Mouse (Mus musculus) MEL (cell line): ENCODE data around the gene Numa1.

Experiments
- CTCF ChIP-seq, 3 experiments: IDR thresholded peaks in 2 of 3; conservative IDR thresholded peaks in 1 of 3; 2 replicates each; pipeline ENCODE4 v1.5.1; 2011 to 2012; ENCODE audit warnings: low read length in 3 of 3, low read depth in 2 of 3, mild to moderate bottlenecking in 2 of 3, improper control_type of control experiment in 1 of 3, inconsistent platforms in 1 of 3, mixed read lengths in 1 of 3, moderate library complexity in 1 of 3; ENCODE audit not compliant: control insufficient read depth in 1 of 3, insufficient read depth in 1 of 3, poor library complexity in 1 of 3, severe bottlenecking in 1 of 3
- EP300 ChIP-seq, 2 experiments: IDR thresholded peaks; 2 replicates each; pipeline ENCODE4 v1.6.1; 2011; ENCODE audit warnings: improper control_type of control experiment in 2 of 2, low read length in 2 of 2, low read depth in 1 of 2, mild to moderate bottlenecking in 1 of 2
- MAZ ChIP-seq: IDR thresholded peaks from 2 replicates; pipeline ENCODE4 v1.6.1; 2012; ENCODE audit warnings: low read depth, mild to moderate bottlenecking, inconsistent platforms, low read length, improper control_type of control experiment
- RAD21 ChIP-seq: IDR thresholded peaks from 2 replicates; pipeline ENCODE4 v1.6.1; 2011; ENCODE audit warnings: mild to moderate bottlenecking, low read depth, low read length, improper control_type of control experiment
- USF2 ChIP-seq, 2 experiments: IDR thresholded peaks; 2 replicates each; pipeline ENCODE4 v1.6.1; 2011 to 2012; ENCODE audit warnings: improper control_type of control experiment in 2 of 2, low read length in 2 of 2, borderline replicate concordance in 1 of 2, inconsistent platforms in 1 of 2, low read depth in 1 of 2, mild to moderate bottlenecking in 1 of 2; ENCODE audit not compliant: insufficient read depth in 1 of 2
- ZNF384 ChIP-seq: IDR thresholded peaks from 2 replicates; pipeline ENCODE4 v1.6.1; 2012; ENCODE audit warnings: low read depth, mild to moderate bottlenecking, inconsistent platforms, low read length, improper control_type of control experiment

GRCm38 (mm10) chr7:101900331-101901097 lies 33.4 kb upstream of the Numa1 start:
- TF ChIP-seq USF2 (IDR thresholded peaks at IDR 0.05; ENCODE audit: borderline replicate concordance in 1 of 2, insufficient read depth in 1 of 2, low read depth in 1 of 2, low read length in 2 of 2): no peak
- no peak for TF ChIP-seq CTCF (IDR thresholded peaks at IDR 0.05 in 2 of 3, conservative IDR thresholded peaks at IDR 0.05 in 1 of 3; ENCODE audit: control insufficient read depth in 1 of 3, insufficient read depth in 1 of 3, low read depth in 2 of 3, low read length in 3 of 3, poor library complexity in 1 of 3, severe bottlenecking in 1 of 3)
- TF ChIP-seq MAZ: no peak
- TF ChIP-seq RAD21: no peak
- TF ChIP-seq EP300 (IDR thresholded peaks at IDR 0.05; ENCODE audit: low read depth in 1 of 2, low read length in 2 of 2): no peak
- no peak for TF ChIP-seq ZNF384
